Mouse (Mus musculus) heart, adult 2 months (tissue): Measurements from ENCODE around the gene Gabbr1. TPM values are rescaled to one million over a fixed set of nuclear protein-coding genes. Genes with fewer than 3 reads are reported as not detected.

Source experiments
- DNase-seq, 2 experiments: peaks; one replicate each; pipeline ENCODE4 v3.0.0; 2021
- H3K27ac ChIP-seq: fragments of 200-600 bp; 2 replicates; pipeline ENCODE4 v1.8.1; 2022
- H3K27me3 ChIP-seq: fragments of 200-500 bp; 2 replicates; pipeline ENCODE4 v1.6.1; 2012; ENCODE audit warnings: mild to moderate bottlenecking, low read length, inconsistent platforms, mixed read lengths; ENCODE audit not compliant: control insufficient read depth, insufficient read depth
- H3K36me3 ChIP-seq: fragments of 200-500 bp; 2 replicates; pipeline ENCODE4 v1.6.1; 2012; ENCODE audit warnings: low read length, inconsistent platforms; ENCODE audit not compliant: control insufficient read depth, insufficient read depth
- H3K4me1 ChIP-seq: fragments of 200-500 bp; 2 replicates; pipeline ENCODE4 v1.6.1; 2011; ENCODE audit warnings: low read length; ENCODE audit not compliant: control insufficient read depth, insufficient read depth
- H3K4me3 ChIP-seq: fragments of 200-600 bp; 2 replicates; pipeline ENCODE4 v1.8.1; 2022
- H3K79me2 ChIP-seq: fragments of 200-500 bp; replicated peaks from 2 replicates; pipeline ENCODE4 v1.6.1; 2012; ENCODE audit warnings: mild to moderate bottlenecking, inconsistent platforms, low read length, moderate library complexity, mixed read lengths; ENCODE audit not compliant: control insufficient read depth, insufficient read depth
- H3K9ac ChIP-seq: fragments of 200-500 bp; 2 replicates; pipeline ENCODE4 v1.6.1; 2012; ENCODE audit warnings: low read depth, mild to moderate bottlenecking, control low read depth, inconsistent platforms, low read length, mixed read lengths
- CTCF ChIP-seq: fragments of 200-600 bp; IDR thresholded peaks from 2 replicates; pipeline ENCODE4 v1.8.1; 2022; ENCODE audit warnings: antibody characterized with exemption, mild to moderate bottlenecking, moderate library complexity
- EP300 ChIP-seq: fragments of 200-500 bp; IDR thresholded peaks from 2 replicates; pipeline ENCODE4 v1.6.1; 2011; ENCODE audit warnings: low read depth, low read length, control low read depth; ENCODE audit not compliant: insufficient read depth
- POLR2A ChIP-seq: fragments of 200-500 bp; IDR thresholded peaks from 2 replicates; pipeline ENCODE4 v1.6.1; 2011; ENCODE audit warnings: mild to moderate bottlenecking, low read depth, low read length, control low read depth; ENCODE audit not compliant: insufficient read depth
- WGBS: fragments of 180-500 bp; shearing (Covaris S2); methylation state at CpG from one replicate; pipeline ENCODE4 v1.1.7; 2018; 5-methylcytosine and 5-hydroxymethylcytosine counted together
- intact Hi-C: fragments of 180-260 bp; cut with DNase I; formaldehyde crosslinking; loops from one replicate; pipeline ENCODE4 v1.15.1; 2025
- polyA plus RNA-seq: library from polyadenylated mRNA; depleted of rRNA; stranded (reverse); fragments of >200 nt; gene quantifications from 2 replicates; pipeline ENCODE4 v1.2.3, GENCODE M21; 2012
- total RNA-seq, 2 experiments: library from RNA; stranded (reverse); gene quantifications; 2 replicates each; pipeline ENCODE4 v1.2.3; 2021

Gene Gabbr1
- total and polyA plus RNA-seq, 3 experiments: 6.5 to 15.5 (median 6.7) TPM

DNA sequence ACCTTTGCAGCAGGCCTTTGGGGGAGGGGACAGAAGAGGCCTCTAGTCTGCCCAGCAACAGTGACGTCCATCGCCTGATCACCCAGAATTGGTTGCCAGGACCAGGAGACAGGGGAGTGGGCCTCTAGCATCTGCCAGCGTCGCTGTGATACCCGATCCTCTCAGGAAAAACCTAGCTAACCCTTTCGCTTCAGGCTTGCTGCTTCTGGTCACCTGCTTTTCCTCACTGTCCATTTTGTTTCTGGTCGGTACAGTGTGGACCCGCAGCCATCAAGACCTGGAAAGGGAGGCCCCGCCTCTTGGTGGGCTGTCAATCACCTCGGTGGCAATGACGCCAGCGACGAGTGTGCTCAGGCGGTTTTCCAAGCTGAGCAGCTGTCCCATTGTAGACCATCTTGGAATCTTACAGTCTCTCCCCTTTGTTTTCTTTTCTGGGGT, 17.1 kb upstream of the Gabbr1 start:
- Histone ChIP-seq H3K36me3 (no peaks in the 10 kb centered on the region), H3K4me3 (peak overlapping the region; percentile 42), H3K9ac (peak overlapping the region; percentile 53; the same call in 1 of the 2 replicates), H3K4me1 (no peaks in the 10 kb centered on the region), H3K27ac (no peak overlapping the region), H3K79me2 (no peaks in the 10 kb centered on the region), H3K27me3 (no peaks in the 10 kb centered on the region)
- intact Hi-C loops: no loop called here
- DNase-seq: peak; percentile 86 to 87
- TF ChIP-seq CTCF: no peak
- TF ChIP-seq EP300: no peak
- TF ChIP-seq POLR2A: no peak
- WGBS: under 1% methylated on average over 14 of the region's 14 CpGs

DNA sequence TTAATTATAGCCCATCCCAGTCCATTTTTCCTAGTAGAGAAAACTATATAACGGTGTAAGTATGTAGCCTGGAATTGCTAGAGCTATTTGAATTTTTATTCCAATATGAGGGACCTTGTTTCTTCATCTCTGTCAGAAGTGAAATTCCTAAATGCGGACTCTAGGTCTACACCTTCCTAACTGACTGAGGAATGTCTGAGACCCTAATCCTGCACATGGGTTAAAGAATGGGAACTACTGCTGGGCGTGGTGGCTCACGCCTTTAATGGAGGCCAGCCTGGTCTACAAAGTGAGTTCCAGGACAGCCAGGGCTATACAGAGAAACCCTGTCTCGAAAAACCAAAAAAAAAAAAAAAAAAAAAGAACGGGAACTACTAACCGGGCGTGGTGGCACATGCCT, 16.6 kb upstream of the Gabbr1 start:
- intact Hi-C loops: no loop called here
- TF ChIP-seq POLR2A (no peak), CTCF (no peak), EP300 (no peak)
- Histone ChIP-seq H3K4me3 (no peak overlapping the region), H3K79me2 (no peaks in the 10 kb centered on the region), H3K27ac (no peak overlapping the region), H3K27me3 (no peaks in the 10 kb centered on the region), H3K9ac (no peak overlapping the region), H3K4me1 (no peaks in the 10 kb centered on the region), H3K36me3 (no peaks in the 10 kb centered on the region)
- DNase-seq: no peak
- WGBS: 71% methylated on average over 8 of the region's 8 CpGs

- Histone ChIP-seq H3K9ac (no peak overlapping the region), H3K4me1 (no peaks in the 10 kb centered on the region), H3K27me3 (no peaks in the 10 kb centered on the region), H3K36me3 (no peaks in the 10 kb centered on the region), H3K79me2 (no peaks in the 10 kb centered on the region), H3K27ac (no peak overlapping the region), H3K4me3 (no peak overlapping the region)
- 75% methylated on average over 2 of the region's 2 CpGs for WGBS
- no peak for DNase-seq
- TF ChIP-seq EP300: no peak
- intact Hi-C loops: no loop called here
These were observed 6.5 kb upstream of the Gabbr1 start for GRCm38 (mm10) chr17:37039127-37039894.

GRCm38 (mm10) chr17:37044651-37045244, 1.0 kb upstream of the Gabbr1 start:
- Histone ChIP-seq H3K9ac (no peak overlapping the region), H3K27me3 (0 out of 2 replicates have a peak, but pooled peaks cover 2% of the 10 kb centered on the region), H3K4me1 (no peaks in the 10 kb centered on the region), H3K36me3 (no peaks in the 10 kb centered on the region), H3K79me2 (no peaks in the 10 kb centered on the region), H3K27ac (no peak overlapping the region; the same call in 1 of the 2 replicates), H3K4me3 (no peak overlapping the region)
- intact Hi-C loops: loop anchor here (5.0 kb wide), 2 partner anchors 152 to 207 kb away; partner anchors contain the start of genes Trim26 and Trim40
- no peak for TF ChIP-seq EP300
- no peak for TF ChIP-seq POLR2A
- no peak for TF ChIP-seq CTCF
- no peak for DNase-seq
- WGBS: 67% methylated on average over 7 of the region's 7 CpGs

DNA sequence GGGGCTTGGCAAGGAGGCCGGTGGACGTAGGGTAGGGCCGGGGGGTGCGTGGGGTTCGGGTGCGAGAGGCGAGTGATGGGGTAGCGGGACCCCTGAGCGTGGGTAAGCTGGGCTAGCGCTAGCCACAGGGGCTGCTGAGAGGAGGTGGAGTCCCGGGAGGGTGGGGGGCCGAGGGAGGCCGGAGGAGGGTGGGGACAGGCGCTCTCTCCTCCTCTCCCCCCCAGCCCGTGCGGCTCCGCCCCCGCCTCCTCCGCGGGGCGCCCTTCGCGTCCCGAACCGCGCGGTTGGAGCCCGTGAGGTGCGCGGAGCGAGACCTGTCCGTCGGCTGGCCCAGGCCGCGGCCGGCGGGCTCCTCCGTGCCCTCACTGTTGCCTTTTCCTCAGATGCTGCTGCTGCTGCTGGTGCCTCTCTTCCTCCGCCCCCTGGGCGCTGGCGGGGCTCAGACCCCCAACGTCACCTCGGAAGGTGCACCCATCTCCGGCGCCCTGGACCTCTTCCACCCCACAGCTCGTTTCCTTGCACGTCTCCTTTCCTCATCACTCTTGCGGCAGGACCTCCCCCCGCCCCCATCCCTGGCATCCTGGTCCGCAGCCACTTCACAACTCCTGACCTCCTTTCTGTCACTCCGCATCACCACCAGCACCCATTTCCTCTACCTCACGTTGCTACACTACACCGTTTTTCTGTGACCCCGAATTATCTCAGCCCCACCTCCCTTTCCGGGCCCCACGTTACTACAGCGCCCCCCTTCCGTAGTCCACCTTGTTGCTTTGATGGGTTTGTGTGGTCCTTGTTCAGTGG, 746 bp downstream of the Gabbr1 start:
- Histone ChIP-seq H3K4me3 (peak overlapping the region; percentile 70), H3K9ac (peak overlapping the region; percentile 89), H3K27me3 (0 out of 2 replicates have a peak, but pooled peaks cover 2% of the 10 kb centered on the region), H3K4me1 (0 out of 2 replicates have a peak, but pooled peaks cover 2% of the 10 kb centered on the region), H3K36me3 (no peaks in the 10 kb centered on the region), H3K79me2 (no peaks in the 10 kb centered on the region), H3K27ac (peak overlapping the region; percentile 44)
- intact Hi-C loops: loop anchor here (2.0 to 5.0 kb wide), 4 partner anchors 50 to 209 kb away; partner anchors contain the start of genes Trim26, Trim40, Znrd1 and Znrd1as
- TF ChIP-seq POLR2A: no peak
- no peak for TF ChIP-seq EP300
- DNase-seq: peak; percentile 75 to 76
- 1% methylated on average over 46 of the region's 58 CpGs for WGBS
